Mouse (Mus musculus): ENCODE measurements around the gene Lrrc15. TPM values are rescaled to one million over a fixed set of nuclear protein-coding genes. Genes with fewer than 3 reads are reported as not detected.

Lrrc15 gene
- polyA plus RNA-seq, 1 experiment from 2014 or later: 0.02 TPM

DNA sequence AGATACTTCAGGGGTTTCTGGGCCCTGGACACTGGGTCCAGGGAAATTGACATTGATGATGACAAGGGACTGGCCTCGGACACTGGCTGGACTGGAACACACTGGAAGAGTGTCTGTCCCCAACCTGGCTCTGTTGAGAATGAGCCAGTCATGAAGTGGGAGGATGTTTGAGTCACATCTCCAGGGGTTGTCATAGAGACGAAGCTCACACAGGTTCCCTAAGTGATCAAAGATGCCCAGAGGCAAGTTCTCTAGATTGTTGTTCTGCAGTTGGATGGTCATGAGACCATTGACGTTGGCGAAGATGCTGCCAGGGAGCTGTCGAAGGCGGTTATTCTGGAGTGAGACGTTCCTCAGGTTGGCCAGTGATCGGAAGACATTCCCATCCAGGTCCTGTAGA lies 10.0 kb downstream of the Lrrc15 start:
- WGBS (ENCODE audit: insufficient replicate concordance): 67% methylated on average over 8 of the region's 8 CpGs
- Histone ChIP-seq H3K9me3 (replicated peaks) (no peaks in the 10 kb centered on the region), H3K4me1 (0 out of 2 replicates have a peak, but pooled peaks cover 6% of the 10 kb centered on the region), H3K9ac (no peak overlapping the region), H3K27me3 (replicated peaks) (0 out of 2 replicates have a peak, but pooled peaks cover 4% of the 10 kb centered on the region), H3K27ac (no peak overlapping the region), H3K4me2 (no peak overlapping the region), H3K4me3 (no peak overlapping the region), H3K36me3 (no peaks in the 10 kb centered on the region)
- no peak for ATAC-seq

DNA sequence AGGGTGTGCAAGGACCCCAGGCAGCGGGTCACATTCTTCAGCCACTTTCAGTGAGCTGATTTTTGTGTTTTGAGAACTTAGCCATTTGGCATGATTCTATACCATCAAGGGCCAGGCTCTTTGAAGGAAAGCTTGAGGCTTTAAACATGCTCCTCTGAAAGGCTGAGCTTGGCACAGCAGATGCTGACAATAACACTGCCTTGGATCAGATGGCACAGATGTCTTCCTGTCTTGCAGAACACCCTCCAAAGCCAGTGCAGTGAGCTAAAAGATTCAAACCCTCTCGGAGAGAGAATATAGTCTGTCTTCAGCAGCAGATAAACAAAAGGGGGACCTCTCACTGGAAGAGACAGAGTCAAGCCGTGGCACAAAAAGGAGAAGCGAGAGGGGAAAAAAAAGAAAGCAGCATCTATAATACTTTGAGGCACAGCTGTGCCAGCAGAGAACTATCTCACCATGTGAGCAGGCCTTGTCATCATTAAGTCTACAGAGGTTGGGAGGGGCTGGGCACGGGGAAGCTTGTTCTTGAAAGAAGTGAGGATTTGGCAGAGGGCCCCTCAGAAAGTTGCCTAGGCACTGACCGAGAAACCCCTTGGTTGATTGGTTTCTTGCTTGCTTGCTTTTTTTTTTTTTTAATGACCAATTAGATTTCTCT lies 11.0 kb downstream of the Lrrc15 start:
- Histone ChIP-seq H3K4me2 (no peak overlapping the region), H3K9me3 (replicated peaks) (no peaks in the 10 kb centered on the region), H3K4me1 (0 out of 2 replicates have a peak, but pooled peaks cover 6% of the 10 kb centered on the region), H3K36me3 (no peaks in the 10 kb centered on the region), H3K27ac (no peak overlapping the region), H3K9ac (no peak overlapping the region), H3K27me3 (replicated peaks) (0 out of 2 replicates have a peak, but pooled peaks cover 4% of the 10 kb centered on the region), H3K4me3 (no peak overlapping the region)
- WGBS (ENCODE audit: insufficient replicate concordance): 55% methylated on average over 6 of the region's 6 CpGs
- ATAC-seq: no peak

DNA sequence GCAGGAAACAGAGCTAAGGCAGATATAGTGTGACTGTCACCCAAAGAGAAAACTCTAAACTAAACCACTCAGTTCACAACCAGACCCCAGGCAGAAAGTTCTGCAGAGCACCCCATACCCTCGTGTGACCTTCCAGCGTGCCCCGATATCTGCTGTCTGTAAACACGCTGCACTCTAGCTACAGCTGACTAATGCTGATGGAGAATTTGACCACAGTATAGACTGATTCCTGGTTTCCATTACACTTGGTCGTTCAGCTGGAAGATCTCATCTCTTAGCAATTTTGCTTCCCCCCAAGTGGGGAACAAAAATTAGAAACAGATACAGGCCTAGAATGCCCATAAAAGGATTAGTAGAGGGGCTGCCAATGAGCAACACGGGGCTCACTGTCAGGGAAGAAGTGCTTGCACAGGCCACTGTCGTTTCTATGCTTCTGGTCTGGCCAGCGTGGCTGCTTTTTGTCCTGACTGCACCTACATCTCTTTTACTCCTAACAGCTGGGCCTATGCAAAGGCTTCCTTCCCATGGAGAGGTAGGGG lies 11.8 kb downstream of the Lrrc15 start:
- no peaks in the 10 kb centered on the region for H3K36me3 ChIP-seq
- no peak overlapping the region for H3K9ac ChIP-seq
- 0 out of 2 replicates have a peak, but pooled peaks cover 6% of the 10 kb centered on the region for H3K4me1 ChIP-seq
- H3K27ac ChIP-seq: no peak overlapping the region
- no peak overlapping the region for H3K4me3 ChIP-seq
- H3K4me2 ChIP-seq: no peak overlapping the region
- no peaks in the 10 kb centered on the region for H3K9me3 ChIP-seq (replicated peaks)
- 58% methylated on average over 8 of the region's 8 CpGs for WGBS (ENCODE audit: insufficient replicate concordance)
- ATAC-seq: no peak
- 0 out of 2 replicates have a peak, but pooled peaks cover 4% of the 10 kb centered on the region for H3K27me3 ChIP-seq (replicated peaks)

DNA sequence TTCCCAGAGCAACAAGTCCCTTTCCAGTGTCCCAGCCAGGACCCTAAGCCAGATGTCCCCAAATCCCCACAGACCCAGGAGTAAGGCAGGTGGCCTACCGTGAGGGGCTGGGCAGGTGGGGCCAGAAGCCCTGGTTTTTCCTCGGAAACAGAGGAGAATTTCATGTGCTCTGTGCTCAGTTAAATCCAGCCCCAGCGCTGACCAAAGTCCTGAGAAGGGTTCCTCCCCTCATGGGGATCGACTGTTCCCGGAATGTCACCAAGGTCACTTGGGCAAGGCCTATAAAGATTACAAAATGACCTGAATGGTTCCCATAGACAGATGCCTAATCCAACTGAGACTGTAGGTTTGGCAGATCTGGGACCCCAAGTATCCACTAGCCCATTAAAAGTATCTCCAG lies 15.7 kb downstream of the Lrrc15 start, which contains the start of gene Cpn2:
Gene Cpn2, minus strand, starts transcription at position 141 of the 400 bp plus-strand sequence.
- peaks cover 11% of the 10 kb centered on the region; the same call in 1 of the 2 replicates for H3K4me1 ChIP-seq
- no peaks in the 10 kb centered on the region for H3K36me3 ChIP-seq
- peak within 1 kb of the TSS; percentile 42; the same call in 1 of the 2 replicates for H3K27ac ChIP-seq
- H3K9ac ChIP-seq: peak within 1 kb of the TSS; percentile 39; the same call in 1 of the 2 replicates
- ATAC-seq: no peak
- no peaks in the 10 kb centered on the region for H3K27me3 ChIP-seq (replicated peaks)
- peak within 1 kb of the TSS; percentile 16; the same call in 1 of the 2 replicates for H3K4me3 ChIP-seq
- peak within 1 kb of the TSS; percentile 32 for H3K4me2 ChIP-seq
- H3K9me3 ChIP-seq (replicated peaks): no peaks in the 10 kb centered on the region
- 66% methylated on average over 5 of the region's 5 CpGs for WGBS (ENCODE audit: insufficient replicate concordance)

DNA sequence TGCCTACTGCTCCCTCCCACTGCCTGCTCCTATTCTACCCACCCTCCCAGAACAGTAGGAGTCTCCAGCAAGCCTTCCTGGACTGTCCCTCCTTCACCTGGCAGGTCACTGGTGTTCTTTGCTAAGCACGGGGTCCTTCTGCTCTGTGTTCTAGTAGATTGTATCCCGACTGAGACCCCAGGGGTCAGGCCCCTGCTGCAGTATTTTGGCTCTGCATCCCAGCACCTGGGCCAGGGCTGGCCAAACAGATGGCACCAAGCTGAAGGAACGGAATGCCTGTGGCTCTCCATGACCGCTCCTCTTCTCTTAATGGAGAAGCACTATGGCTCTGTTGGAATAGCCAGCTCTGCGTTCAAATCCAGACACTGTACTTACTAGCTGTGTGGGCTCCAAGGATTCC lies 16.5 kb downstream of the Lrrc15 start:
- Histone ChIP-seq H3K9ac (no peak overlapping the region), H3K36me3 (no peaks in the 10 kb centered on the region), H3K27ac (no peak overlapping the region), H3K9me3 (replicated peaks) (no peaks in the 10 kb centered on the region), H3K27me3 (replicated peaks) (no peaks in the 10 kb centered on the region), H3K4me1 (peaks cover 10% of the 10 kb centered on the region; the same call in 1 of the 2 replicates), H3K4me2 (peak overlapping the region; percentile 32), H3K4me3 (0 out of 2 replicates have a peak overlapping the region, but pooled peaks have one; percentile 16)
- ATAC-seq: no peak
- WGBS (ENCODE audit: insufficient replicate concordance): 71% methylated on average over 5 of the region's 5 CpGs

DNA sequence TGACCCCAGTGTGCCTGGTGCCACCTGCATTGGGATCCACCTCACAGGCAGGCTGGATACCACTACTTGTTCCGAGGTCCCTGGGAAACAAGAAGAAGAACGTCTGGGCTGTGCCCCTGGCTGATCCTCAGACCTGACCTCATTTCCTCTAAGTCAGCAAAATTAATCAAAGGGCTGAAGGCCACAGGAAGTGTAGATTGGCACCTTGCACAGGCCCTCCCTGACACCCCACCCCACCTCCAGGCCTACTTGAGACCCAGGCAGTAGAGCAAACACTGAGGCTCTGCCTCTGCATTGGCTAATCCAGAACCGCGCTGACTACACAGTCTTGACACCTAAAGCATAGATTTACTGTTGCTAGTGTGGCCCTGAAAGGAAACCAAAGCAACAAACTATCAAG lies 17.4 kb downstream of the Lrrc15 start:
- H3K27me3 ChIP-seq (replicated peaks): no peaks in the 10 kb centered on the region
- peaks cover 5% of the 10 kb centered on the region; the same call in 1 of the 2 replicates for H3K4me1 ChIP-seq
- no peak overlapping the region for H3K4me3 ChIP-seq
- H3K9me3 ChIP-seq (replicated peaks): no peaks in the 10 kb centered on the region
- H3K27ac ChIP-seq: no peak overlapping the region
- no peak overlapping the region for H3K4me2 ChIP-seq
- H3K9ac ChIP-seq: no peak overlapping the region
- no peak for ATAC-seq
- WGBS (ENCODE audit: insufficient replicate concordance): 48% methylated on average over 4 of the region's 4 CpGs
- no peaks in the 10 kb centered on the region for H3K36me3 ChIP-seq

DNA sequence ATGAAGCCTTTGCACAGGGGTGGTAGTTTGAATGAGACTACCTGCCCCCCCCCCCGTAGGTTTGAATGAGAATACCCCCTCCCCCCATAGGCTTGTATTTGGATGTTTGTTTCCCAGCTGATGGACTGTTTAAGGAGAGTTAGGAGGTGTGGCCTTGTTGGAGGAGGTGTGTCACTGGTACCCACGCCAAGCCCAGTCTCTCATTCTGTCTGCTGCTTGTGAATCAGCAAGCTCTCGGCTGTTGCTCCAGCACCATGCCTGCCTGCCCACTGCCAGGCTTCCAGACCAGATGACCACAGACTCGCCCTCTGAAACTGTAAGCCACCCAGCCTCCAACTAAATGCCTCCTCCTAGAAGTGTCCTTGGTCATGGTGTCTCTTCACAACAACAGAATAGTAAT lies 19.9 kb downstream of the Lrrc15 start:
- H3K9ac ChIP-seq: no peak overlapping the region
- H3K4me2 ChIP-seq: no peak overlapping the region
- no peak for ATAC-seq
- H3K9me3 ChIP-seq (replicated peaks): no peaks in the 10 kb centered on the region
- no peaks in the 10 kb centered on the region for H3K27me3 ChIP-seq (replicated peaks)
- 44% methylated on average over 4 of the region's 4 CpGs for WGBS (ENCODE audit: insufficient replicate concordance)
- H3K36me3 ChIP-seq: no peaks in the 10 kb centered on the region
- H3K27ac ChIP-seq: no peak overlapping the region
- H3K4me1 ChIP-seq: peaks cover 7% of the 10 kb centered on the region; the same call in 1 of the 2 replicates
- H3K4me3 ChIP-seq: no peak overlapping the region

DNA sequence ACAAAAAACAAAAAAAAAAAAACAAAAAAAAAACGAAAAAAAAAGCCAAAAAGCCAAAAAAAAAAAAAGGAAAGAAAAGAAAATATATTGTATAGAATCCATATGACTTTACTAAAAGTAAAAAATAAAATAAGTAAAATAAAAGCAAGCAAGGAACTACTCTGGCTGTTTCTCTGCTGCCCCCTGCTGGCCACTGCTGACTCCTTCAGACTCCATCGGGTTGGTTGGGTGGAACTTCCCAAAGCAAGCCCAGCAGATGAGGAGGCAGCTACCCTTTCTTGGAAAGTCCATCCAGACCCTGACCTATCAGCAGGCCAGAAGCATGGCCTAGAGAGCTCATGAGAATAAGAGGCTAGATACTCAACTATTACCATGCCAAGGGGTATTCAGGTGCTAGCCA lies 20.4 kb downstream of the Lrrc15 start:
- no peak overlapping the region for H3K9ac ChIP-seq
- no peaks in the 10 kb centered on the region for H3K36me3 ChIP-seq
- H3K27me3 ChIP-seq (replicated peaks): no peaks in the 10 kb centered on the region
- no peak overlapping the region for H3K4me3 ChIP-seq
- H3K9me3 ChIP-seq (replicated peaks): no peaks in the 10 kb centered on the region
- peaks cover 12% of the 10 kb centered on the region for H3K4me1 ChIP-seq
- no peak overlapping the region for H3K27ac ChIP-seq
- 0% methylated on average over 2 of the region's 2 CpGs for WGBS (ENCODE audit: insufficient replicate concordance)
- H3K4me2 ChIP-seq: no peak overlapping the region
- no peak for ATAC-seq

DNA sequence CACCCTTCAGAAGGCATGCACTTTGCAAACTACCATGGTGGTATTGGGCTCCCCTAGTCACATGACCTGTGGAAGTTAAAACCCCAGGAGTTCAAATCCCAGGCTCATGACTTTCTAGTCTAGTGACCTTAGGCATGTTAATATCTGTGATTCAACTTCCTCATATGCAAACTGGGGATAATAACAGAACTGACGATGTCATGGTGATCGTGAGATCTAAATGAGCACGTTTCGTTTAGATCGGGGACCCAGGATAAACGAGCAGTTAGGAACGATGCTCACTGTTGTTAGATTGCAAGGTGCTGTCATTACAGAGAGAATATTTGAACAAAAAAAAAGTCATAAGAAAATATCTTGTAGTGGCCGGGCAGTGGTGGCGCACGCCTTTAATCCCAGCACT lies 20.9 kb downstream of the Lrrc15 start:
- ATAC-seq: no peak
- WGBS (ENCODE audit: insufficient replicate concordance): 72% methylated on average over 10 of the region's 10 CpGs
- H3K9me3 ChIP-seq (replicated peaks): no peaks in the 10 kb centered on the region
- no peak overlapping the region for H3K27ac ChIP-seq
- no peak overlapping the region for H3K9ac ChIP-seq
- no peaks in the 10 kb centered on the region for H3K27me3 ChIP-seq (replicated peaks)
- no peak overlapping the region for H3K4me2 ChIP-seq
- H3K4me3 ChIP-seq: no peak overlapping the region
- peaks cover 17% of the 10 kb centered on the region for H3K4me1 ChIP-seq
- H3K36me3 ChIP-seq: no peaks in the 10 kb centered on the region

DNA sequence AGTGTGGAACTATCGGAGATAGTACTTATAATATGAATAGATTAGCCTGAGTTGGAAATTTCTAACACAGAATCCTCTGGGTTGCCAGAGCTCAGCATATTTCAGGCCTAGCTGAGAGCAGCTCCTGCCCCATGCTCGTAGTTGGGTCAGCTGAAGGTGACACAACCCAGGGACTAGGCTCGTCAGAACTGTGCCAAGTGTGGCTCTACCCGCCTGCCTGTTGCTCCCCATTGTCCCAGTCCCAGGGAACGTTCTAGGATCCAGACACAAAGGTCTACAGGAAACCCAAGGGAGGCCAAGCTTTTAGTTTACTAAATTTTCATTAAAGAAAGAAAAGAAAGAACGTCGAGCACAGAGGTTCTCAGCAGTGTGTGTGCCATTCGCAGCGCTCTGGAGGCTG lies 21.7 kb downstream of the Lrrc15 start:
- Histone ChIP-seq H3K4me2 (no peak overlapping the region), H3K27me3 (replicated peaks) (no peaks in the 10 kb centered on the region), H3K4me3 (no peak overlapping the region), H3K9me3 (replicated peaks) (no peaks in the 10 kb centered on the region), H3K4me1 (peaks cover 17% of the 10 kb centered on the region), H3K27ac (no peak overlapping the region), H3K9ac (no peak overlapping the region), H3K36me3 (no peaks in the 10 kb centered on the region)
- no peak for ATAC-seq
- 76% methylated on average over 9 of the region's 9 CpGs for WGBS (ENCODE audit: insufficient replicate concordance)

DNA sequence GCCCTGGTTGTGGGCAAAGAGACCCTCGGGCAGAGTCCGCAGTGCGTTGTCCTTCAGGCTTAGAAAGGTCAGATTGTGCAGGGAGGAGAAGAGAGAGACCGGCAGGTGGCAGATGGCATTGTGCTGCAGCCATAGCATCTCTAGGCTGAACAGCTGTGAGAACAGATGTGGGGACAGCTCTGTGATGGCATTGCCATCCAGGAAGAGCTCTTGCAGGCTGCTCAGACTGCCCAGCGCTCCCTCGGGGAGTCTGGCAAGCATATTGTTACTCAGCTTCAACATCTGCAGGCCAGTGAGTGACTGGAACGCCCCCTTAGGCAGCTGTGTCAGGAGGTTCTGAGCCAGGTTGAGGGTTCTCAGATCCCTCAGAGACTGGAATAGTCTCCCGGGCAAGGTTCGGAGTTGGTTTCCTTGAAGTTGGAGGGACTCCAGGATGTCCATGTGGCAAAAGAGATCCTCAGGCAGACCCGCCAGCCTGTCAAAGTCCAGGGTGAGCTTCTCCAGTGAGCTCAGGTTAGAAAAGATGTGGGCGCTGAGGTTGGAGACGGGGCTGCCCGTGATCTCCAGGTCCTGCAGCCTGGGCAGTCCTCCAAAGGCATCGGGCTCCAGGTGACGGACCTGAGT lies 22.9 kb downstream of the Lrrc15 start:
- no peak overlapping the region for H3K4me2 ChIP-seq
- peaks cover 14% of the 10 kb centered on the region for H3K4me1 ChIP-seq
- WGBS (ENCODE audit: insufficient replicate concordance): 71% methylated on average over 15 of the region's 15 CpGs
- no peak overlapping the region for H3K27ac ChIP-seq
- ATAC-seq: no peak
- H3K36me3 ChIP-seq: no peaks in the 10 kb centered on the region
- no peaks in the 10 kb centered on the region for H3K27me3 ChIP-seq (replicated peaks)
- no peak overlapping the region for H3K4me3 ChIP-seq
- H3K9me3 ChIP-seq (replicated peaks): no peaks in the 10 kb centered on the region
- no peak overlapping the region for H3K9ac ChIP-seq

DNA sequence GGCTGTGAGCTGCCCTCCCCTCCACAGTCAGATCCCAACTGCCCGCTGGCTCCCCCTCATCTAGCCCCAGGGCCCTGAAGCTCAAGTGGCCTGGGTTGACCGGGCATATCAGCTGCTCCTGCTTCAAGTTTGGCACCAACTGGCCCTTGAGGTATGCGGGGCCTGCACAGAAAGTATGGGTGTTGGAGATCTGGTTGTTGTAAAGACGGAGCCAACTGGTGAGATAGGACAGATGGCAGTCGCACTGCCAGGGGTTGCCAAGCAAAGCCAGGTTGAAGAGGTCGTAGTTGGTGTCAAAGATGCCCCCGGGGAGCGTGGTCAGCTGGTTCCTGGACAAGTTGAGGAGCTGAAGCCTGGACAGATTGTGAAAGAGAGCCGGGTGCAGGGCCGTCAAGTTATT lies 23.6 kb downstream of the Lrrc15 start:
- H3K4me1 ChIP-seq: peaks cover 17% of the 10 kb centered on the region
- 71% methylated on average over 10 of the region's 10 CpGs for WGBS (ENCODE audit: insufficient replicate concordance)
- ATAC-seq: no peak
- no peak overlapping the region for H3K9ac ChIP-seq
- no peaks in the 10 kb centered on the region for H3K27me3 ChIP-seq (replicated peaks)
- H3K4me3 ChIP-seq: no peak overlapping the region
- H3K9me3 ChIP-seq (replicated peaks): no peaks in the 10 kb centered on the region
- no peaks in the 10 kb centered on the region for H3K36me3 ChIP-seq
- no peak overlapping the region for H3K27ac ChIP-seq
- H3K4me2 ChIP-seq: no peak overlapping the region

Measured in liver, embryonic 12.5 days (tissue).